Mouse (Mus musculus) CH12.LX (cell line): ENCODE data around the gene Inppl1. TPM values are rescaled to one million over a fixed set of nuclear protein-coding genes. Genes with fewer than 3 reads are reported as not detected.

Source experiments
- DNase-seq: peaks from one replicate; pipeline ENCODE4 v3.0.0-alpha.2; 2013; ENCODE audit errors: extremely low read depth
- H3K27ac ChIP-seq: 2 replicates; pipeline ENCODE4 v1.5.1; 2012; ENCODE audit warnings: low read depth, mild to moderate bottlenecking, control low read depth, moderate library complexity; ENCODE audit not compliant: insufficient read depth
- H3K27me3 ChIP-seq: replicated peaks from 2 replicates; pipeline ENCODE3; 2012; ENCODE audit warnings: inconsistent platforms
- H3K36me3 ChIP-seq, 2 experiments: replicated peaks in 1 of 2; 2 replicates each; pipeline versions ENCODE3 to v1.6.1; 2012; ENCODE audit warnings: inconsistent platforms in 1 of 2, low read length in 1 of 2, mild to moderate bottlenecking in 1 of 2, mixed read lengths in 1 of 2, moderate library complexity in 1 of 2; ENCODE audit not compliant: control insufficient read depth in 1 of 2, insufficient read depth in 1 of 2
- H3K4me1 ChIP-seq, 2 experiments: 2 replicates each; pipeline ENCODE4 v1.6.1; 2012; ENCODE audit warnings: inconsistent platforms in 1 of 2, moderate library complexity in 1 of 2; ENCODE audit not compliant: insufficient read depth in 2 of 2, control insufficient read depth in 1 of 2
- H3K4me2 ChIP-seq: 2 replicates; pipeline ENCODE4 v1.6.1; 2012; ENCODE audit warnings: low read depth, mild to moderate bottlenecking, control low read depth; ENCODE audit not compliant: poor library complexity, insufficient read depth, severe bottlenecking
- H3K4me3 ChIP-seq, 3 experiments: fragments of 150-350 bp in 1 of 3; sonication (generic) in 1 of 3; replicated peaks in 1 of 3; 2 replicates each; pipeline versions ENCODE3 to v1.5.1; 2011 to 2012; ENCODE audit warnings: low read depth in 2 of 3, low read length in 2 of 3, mild to moderate bottlenecking in 2 of 3, moderate library complexity in 2 of 3, control low read depth in 1 of 3, improper control_type of control experiment in 1 of 3, inconsistent platforms in 1 of 3, mixed read lengths in 1 of 3; ENCODE audit not compliant: poor library complexity in 1 of 3
- H3K79me2 ChIP-seq: replicated peaks from 2 replicates; pipeline ENCODE4 v1.6.1; 2012; ENCODE audit warnings: mild to moderate bottlenecking, moderate library complexity; ENCODE audit not compliant: control insufficient read depth, poor library complexity, insufficient read depth, severe bottlenecking; ENCODE audit errors: extremely low read depth
- H3K9ac ChIP-seq: 2 replicates; pipeline ENCODE4 v1.6.1; 2012; ENCODE audit warnings: low read depth, mild to moderate bottlenecking, control low read depth, moderate library complexity; ENCODE audit not compliant: insufficient read depth
- H3K9me3 ChIP-seq: replicated peaks from 2 replicates; pipeline ENCODE3; 2012; ENCODE audit warnings: low read length, inconsistent platforms, mixed read lengths
- BHLHE40 ChIP-seq: IDR thresholded peaks from 2 replicates; pipeline ENCODE4 v1.6.1; 2011; ENCODE audit warnings: mild to moderate bottlenecking, low read depth, low read length, improper control_type of control experiment
- CTCF ChIP-seq, 2 experiments: IDR thresholded peaks in 1 of 2; conservative IDR thresholded peaks in 1 of 2; 2 replicates each; pipeline ENCODE4 v1.5.1; 2011 to 2012; ENCODE audit warnings: low read depth in 2 of 2, low read length in 2 of 2, improper control_type of control experiment in 1 of 2, inconsistent platforms in 1 of 2, mild to moderate bottlenecking in 1 of 2, moderate library complexity in 1 of 2
- E2F4 ChIP-seq: IDR thresholded peaks from 2 replicates; pipeline ENCODE4 v1.6.1; 2011; ENCODE audit warnings: low read depth, low read length, improper control_type of control experiment; ENCODE audit not compliant: insufficient replicate concordance
- ELF1 ChIP-seq: IDR thresholded peaks from 2 replicates; pipeline ENCODE4 v1.6.1; 2014; ENCODE audit warnings: low read depth, mild to moderate bottlenecking, inconsistent platforms, low read length, improper control_type of control experiment
- EP300 ChIP-seq: IDR thresholded peaks from 2 replicates; pipeline ENCODE4 v1.6.1; 2011; ENCODE audit warnings: low read length, improper control_type of control experiment
- ETS1 ChIP-seq: conservative IDR thresholded peaks from 2 replicates; pipeline ENCODE4 v1.6.1; 2012; ENCODE audit warnings: low read depth, mild to moderate bottlenecking, inconsistent platforms, low read length, improper control_type of control experiment, moderate library complexity
- GABPA ChIP-seq: IDR thresholded peaks from 2 replicates; pipeline ENCODE4 v1.6.1; 2012; ENCODE audit warnings: low read depth, low read length, improper control_type of control experiment, inconsistent platforms; ENCODE audit not compliant: insufficient replicate concordance
- KAT2A ChIP-seq: IDR thresholded peaks from 2 replicates; pipeline ENCODE4 v1.6.1; 2012; ENCODE audit warnings: low read length, improper control_type of control experiment, inconsistent platforms; ENCODE audit not compliant: insufficient replicate concordance
- MAFK ChIP-seq: IDR thresholded peaks from 2 replicates; pipeline ENCODE4 v1.6.1; 2011; ENCODE audit warnings: low read length, improper control_type of control experiment; ENCODE audit not compliant: insufficient replicate concordance
- MAX ChIP-seq: IDR thresholded peaks from 2 replicates; pipeline ENCODE4 v1.6.1; 2011; ENCODE audit warnings: low read length, improper control_type of control experiment
- MAZ ChIP-seq: IDR thresholded peaks from 2 replicates; pipeline ENCODE4 v1.6.1; 2012; ENCODE audit warnings: low read depth, mild to moderate bottlenecking, inconsistent platforms, low read length, improper control_type of control experiment, moderate library complexity
- MEF2A ChIP-seq: IDR thresholded peaks from 2 replicates; pipeline ENCODE4 v1.6.1; 2014; ENCODE audit warnings: low read depth, mild to moderate bottlenecking, inconsistent platforms, low read length, improper control_type of control experiment, borderline replicate concordance
- NRF1 ChIP-seq: IDR thresholded peaks from 2 replicates; pipeline ENCODE4 v1.6.1; 2014; ENCODE audit warnings: low read depth, mild to moderate bottlenecking, inconsistent platforms, low read length, improper control_type of control experiment, moderate library complexity
- POLR2AphosphoS2 ChIP-seq: IDR thresholded peaks from 2 replicates; pipeline ENCODE4 v1.6.1; 2011; ENCODE audit warnings: low read depth, low read length, improper control_type of control experiment
- RAD21 ChIP-seq: IDR thresholded peaks from 2 replicates; pipeline ENCODE4 v1.6.1; 2011; ENCODE audit warnings: low read depth, mild to moderate bottlenecking, low read length, improper control_type of control experiment, moderate library complexity
- RCOR1 ChIP-seq: conservative IDR thresholded peaks from 2 replicates; pipeline ENCODE4 v1.6.1; 2012; ENCODE audit warnings: low read depth, mild to moderate bottlenecking, inconsistent platforms, low read length, improper control_type of control experiment
- TCF12 ChIP-seq: IDR thresholded peaks from 2 replicates; pipeline ENCODE4 v1.6.1; 2014; ENCODE audit warnings: low read depth, mild to moderate bottlenecking, inconsistent platforms, low read length, improper control_type of control experiment
- USF2 ChIP-seq: conservative IDR thresholded peaks from 2 replicates; pipeline ENCODE4 v1.6.1; 2011; ENCODE audit warnings: low read depth, low read length, improper control_type of control experiment
- ZNF384 ChIP-seq: IDR thresholded peaks from 2 replicates; pipeline ENCODE4 v1.6.1; 2012; ENCODE audit warnings: low read depth, low read length, improper control_type of control experiment, inconsistent platforms
- dilution Hi-C: fragments of 300-500 bp; cut with MboI; formaldehyde crosslinking; loops from 2 replicates; pipeline ENCODE4 v1.14.3; 2020; ENCODE audit warnings: low sequenced_read_pairs; ENCODE audit not compliant: extremely low pct_unique_long_range_greater_than_20kb, extremely low pct_ligation_motif_present
- in situ Hi-C: fragments of 300-500 bp; cut with MboI; formaldehyde crosslinking; loops from 3 replicates; pipeline ENCODE4 v1.14.3; 2019; ENCODE audit warnings: low sequenced_read_pairs, low pct_ligation_motif_present, low pct_unique_long_range_greater_than_20kb, mixed read lengths
- polyA plus RNA-seq: library from polyadenylated mRNA; unstranded; fragments of >175 nt; gene quantifications from 2 replicates; pipeline ENCODE4 v1.2.1, GENCODE M21; 2012; ENCODE audit warnings: low read depth; ENCODE audit not compliant: insufficient read length
- total RNA-seq, 2 experiments: library from RNA; depleted of rRNA; stranded (reverse); fragments of 300-350 nt in 1 of 2; fragments of >200 nt in 1 of 2; gene quantifications; 2 replicates each; pipeline ENCODE4 v1.2.3; 2012 to 2014

The Inppl1 gene
- total and polyA plus RNA-seq, 3 experiments = 27.3 to 44.3 (median 37.9) TPM

- DNase-seq = peak; percentile 24
- Histone ChIP-seq H3K9me3 (no peaks in the 10 kb centered on the region), H3K4me3 (no peak overlapping the region), H3K27ac (no peak overlapping the region), H3K27me3 (no peaks in the 10 kb centered on the region), H3K79me2 (no peaks in the 10 kb centered on the region), H3K4me1 (peaks cover 0 to 6% of the 10 kb centered on the region in 2 experiments; a peak in 2 of 4 replicates), H3K9ac (no peak overlapping the region), H3K4me2 (no peak overlapping the region)
- dilution Hi-C loops = no loop called here
- TF ChIP-seq CTCF (conservative IDR thresholded peaks at IDR 0.05 in 1 of 2, IDR thresholded peaks at IDR 0.05 in 1 of 2; ENCODE audit: low read depth in 2 of 2, low read length in 2 of 2) = peak in 1 of 2 experiments; percentile 19; a peak in 1 of 4 replicates
- no peak for TF ChIP-seq BHLHE40
- TF ChIP-seq POLR2AphosphoS2 = no peak
- TF ChIP-seq, all 38 proteins: peak for 1
- in situ Hi-C loops = loop anchor here (5.0 kb wide), 1 partner anchor 186 kb away; the partner anchor contains the start of gene Clpb
- H3K36me3 ChIP-seq = no peaks in the 10 kb centered on the region
These were observed 9.9 kb upstream of the Inppl1 start for GRCm38 (mm10) chr7:101847934-101848333.

- Histone ChIP-seq H3K4me2 (no peak overlapping the region), H3K9ac (no peak overlapping the region), H3K4me1 (no peaks in the 10 kb centered on the region), H3K4me3 (no peak overlapping the region), H3K9me3 (no peaks in the 10 kb centered on the region), H3K36me3 (peaks cover 0 to 5% of the 10 kb centered on the region in 2 experiments), H3K27ac (no peak overlapping the region), H3K79me2 (no peaks in the 10 kb centered on the region), H3K27me3 (no peaks in the 10 kb centered on the region)
- dilution Hi-C loops (no loop called here), in situ Hi-C loops (no loop called here)
- TF ChIP-seq USF2 (no peak), TCF12 (no peak), RAD21 (no peak), ZNF384 (no peak), MAFK (no peak), ETS1 (no peak), MAZ (no peak), MAX (no peak), MEF2A (no peak), GABPA (no peak), BHLHE40 (no peak)
- no peak for DNase-seq
These were observed 6.2 kb upstream of the Inppl1 start for GRCm38 (mm10) chr7:101844186-101844585.

- DNase-seq = no peak
- H3K4me3 ChIP-seq = peak overlapping the region; percentile 80 to 92 (median 85)
- TF ChIP-seq EP300 = no peak
- TF ChIP-seq USF2 = no peak
- TF ChIP-seq E2F4 = no peak
- no peak for TF ChIP-seq NRF1
- no peak for TF ChIP-seq RAD21
- TF ChIP-seq RCOR1 = no peak
- no peak for TF ChIP-seq KAT2A
- TF ChIP-seq MAZ = no peak
- TF ChIP-seq ELF1 = no peak
- TF ChIP-seq, all 38 proteins: peak for 0
- peaks cover 3 to 30% of the 10 kb centered on the region in 2 experiments; a peak in 3 of 4 replicates for H3K4me1 ChIP-seq
- no peaks in the 10 kb centered on the region for H3K9me3 ChIP-seq
- peaks cover 19% of the 10 kb centered on the region for H3K79me2 ChIP-seq
- no peak overlapping the region for H3K27ac ChIP-seq
- peak overlapping the region; percentile 67 for H3K4me2 ChIP-seq
- peak overlapping the region; percentile 64 for H3K9ac ChIP-seq
- peaks cover 14 to 33% of the 10 kb centered on the region in 2 experiments for H3K36me3 ChIP-seq
- dilution Hi-C loops = no loop called here
- no peaks in the 10 kb centered on the region for H3K27me3 ChIP-seq
- in situ Hi-C loops = no loop called here
These were observed 849 bp downstream of the Inppl1 start for GRCm38 (mm10) chr7:101837154-101837605.
